Mouse (Mus musculus) kidney, adult 2 months (tissue): Measurements from ENCODE around the gene Tepp. TPM values are rescaled to one million over a fixed set of nuclear protein-coding genes. Genes with fewer than 3 reads are reported as not detected.

ENCODE experiments used
- DNase-seq: peaks from one replicate; pipeline ENCODE4 v3.0.0; 2021
- H3K27ac ChIP-seq: fragments of 200-500 bp; 2 replicates; pipeline ENCODE4 v1.5.1; 2012; ENCODE audit warnings: low read depth, low read length, control low read depth, inconsistent platforms; ENCODE audit not compliant: insufficient read depth
- H3K27me3 ChIP-seq: fragments of 200-500 bp; replicated peaks from 2 replicates; pipeline ENCODE4 v1.6.1; 2012; ENCODE audit warnings: mild to moderate bottlenecking, moderate library complexity, low read length, inconsistent platforms; ENCODE audit not compliant: control insufficient read depth, insufficient read depth
- H3K36me3 ChIP-seq: fragments of 200-500 bp; 2 replicates; pipeline ENCODE4 v1.6.1; 2012; ENCODE audit warnings: mild to moderate bottlenecking, moderate library complexity, low read length, inconsistent platforms; ENCODE audit not compliant: control insufficient read depth, insufficient read depth
- H3K4me1 ChIP-seq: fragments of 200-500 bp; 2 replicates; pipeline ENCODE4 v1.6.1; 2011; ENCODE audit warnings: low read length; ENCODE audit not compliant: control insufficient read depth, insufficient read depth
- H3K4me3 ChIP-seq: fragments of 200-500 bp; 2 replicates; pipeline ENCODE4 v1.5.1; 2011; ENCODE audit warnings: mild to moderate bottlenecking, low read depth, low read length, control low read depth; ENCODE audit not compliant: insufficient read depth
- CTCF ChIP-seq: fragments of 200-500 bp; conservative IDR thresholded peaks from 2 replicates; pipeline ENCODE4 v1.5.1; 2011; ENCODE audit warnings: low read depth, mild to moderate bottlenecking, control low read depth, low read length, moderate library complexity, mixed read lengths; ENCODE audit not compliant: insufficient read depth, insufficient read length
- POLR2A ChIP-seq: fragments of 200-500 bp; IDR thresholded peaks from one replicate; pipeline ENCODE4 v1.6.1; 2011; ENCODE audit warnings: low read depth, low read length, control low read depth
- WGBS: fragments of 180-500 bp; shearing (Covaris S2); methylation state at CpG from one replicate; pipeline ENCODE4 v1.1.7; 2018; 5-methylcytosine and 5-hydroxymethylcytosine counted together
- polyA plus RNA-seq: library from polyadenylated mRNA; depleted of rRNA; stranded (reverse); fragments of >200 nt; gene quantifications from 2 replicates; pipeline ENCODE4 v1.2.3, GENCODE M21; 2012

Tepp gene
- polyA plus RNA-seq, 1 experiment, result 0.41 TPM

GRCm38 (mm10) chr8:95293891-95294290, 16.5 kb upstream of the Tepp start:
- no peaks in the 10 kb centered on the region for H3K4me1 ChIP-seq
- peak; percentile 68 for DNase-seq
- 43% methylated on average over 7 of the region's 7 CpGs for WGBS

GRCm38 (mm10) chr8:95302410-95302809, 8.0 kb upstream of the Tepp start:
- Histone ChIP-seq H3K4me1 (no peaks in the 10 kb centered on the region), H3K27ac (no peak overlapping the region), H3K36me3 (no peaks in the 10 kb centered on the region), H3K27me3 (no peaks in the 10 kb centered on the region), H3K4me3 (no peak overlapping the region)
- peak; percentile 42 for DNase-seq
- TF ChIP-seq CTCF, result peak; percentile 61
- no peak for TF ChIP-seq POLR2A
- 24% methylated on average over 5 of the region's 5 CpGs for WGBS

More at GRCm38 (mm10) chr8:95293891-95294290, 16.5 kb upstream of the Tepp start:
- no peak for TF ChIP-seq CTCF
- TF ChIP-seq POLR2A, result no peak
- H3K36me3 ChIP-seq, result no peaks in the 10 kb centered on the region
- peak overlapping the region; percentile 63 for H3K4me3 ChIP-seq
- no peaks in the 10 kb centered on the region for H3K27me3 ChIP-seq
- peak overlapping the region; percentile 39; the same call in 1 of the 2 replicates for H3K27ac ChIP-seq

- no peak for DNase-seq
- TF ChIP-seq CTCF (no peak), POLR2A (no peak)
- WGBS, result 75% methylated on average over 4 of the region's 4 CpGs
Measured at GRCm38 (mm10) chr8:95305526-95305925, 4.8 kb upstream of the Tepp start.

GRCm38 (mm10) chr8:95306431-95306830, 3.9 kb upstream of the Tepp start, which contains the start of gene Cngb1:
TSS of gene Cngb1 (minus strand) at chr8:95306585.
- no peak for TF ChIP-seq POLR2A
- no peak for TF ChIP-seq CTCF
- no peak within 1 kb of the TSS for H3K27ac ChIP-seq
- H3K27me3 ChIP-seq, result no peaks in the 10 kb centered on the region
- H3K4me1 ChIP-seq, result no peaks in the 10 kb centered on the region
- DNase-seq, result no peak
- 67% methylated on average over 6 of the region's 6 CpGs for WGBS
- H3K4me3 ChIP-seq, result no peak within 1 kb of the TSS
- H3K36me3 ChIP-seq, result no peaks in the 10 kb centered on the region

More at GRCm38 (mm10) chr8:95305526-95305925, 4.8 kb upstream of the Tepp start:
- H3K4me1 ChIP-seq, result no peaks in the 10 kb centered on the region
- H3K36me3 ChIP-seq, result no peaks in the 10 kb centered on the region
- H3K27ac ChIP-seq, result no peak overlapping the region
- H3K27me3 ChIP-seq, result no peaks in the 10 kb centered on the region
- H3K4me3 ChIP-seq, result no peak overlapping the region

- no peak for DNase-seq
Measured at GRCm38 (mm10) chr8:95312836-95313235, 2.5 kb downstream of the Tepp start.

GRCm38 (mm10) chr8:95313857-95314256, 3.5 kb downstream of the Tepp start:
- Histone ChIP-seq H3K27me3 (no peaks in the 10 kb centered on the region), H3K4me3 (no peak overlapping the region), H3K36me3 (no peaks in the 10 kb centered on the region), H3K4me1 (peaks cover 5% of the 10 kb centered on the region; the same call in 1 of the 2 replicates), H3K27ac (no peak overlapping the region)
- WGBS, result 85% methylated on average over 6 of the region's 6 CpGs
- DNase-seq, result no peak
- TF ChIP-seq CTCF (no peak), POLR2A (no peak)

More at GRCm38 (mm10) chr8:95312836-95313235, 2.5 kb downstream of the Tepp start:
- H3K27ac ChIP-seq, result no peak overlapping the region
- H3K4me3 ChIP-seq, result no peak overlapping the region
- no peaks in the 10 kb centered on the region for H3K36me3 ChIP-seq
- 68% methylated on average over 18 of the region's 18 CpGs for WGBS
- TF ChIP-seq POLR2A (no peak), CTCF (peak; percentile 38)
- H3K4me1 ChIP-seq, result peaks cover 5% of the 10 kb centered on the region; the same call in 1 of the 2 replicates
- no peaks in the 10 kb centered on the region for H3K27me3 ChIP-seq

- Histone ChIP-seq H3K36me3 (no peaks in the 10 kb centered on the region), H3K27ac (no peak overlapping the region), H3K4me3 (no peak overlapping the region), H3K27me3 (no peaks in the 10 kb centered on the region), H3K4me1 (peaks cover 5% of the 10 kb centered on the region; the same call in 1 of the 2 replicates)
- WGBS, result 52% methylated on average over 2 of the region's 2 CpGs
- TF ChIP-seq POLR2A (no peak), CTCF (no peak)
- no peak for DNase-seq
Measured at GRCm38 (mm10) chr8:95314707-95315106, 4.3 kb downstream of the Tepp start.
